Mouse (Mus musculus): ENCODE measurements around the gene Lrrc31.

DNA sequence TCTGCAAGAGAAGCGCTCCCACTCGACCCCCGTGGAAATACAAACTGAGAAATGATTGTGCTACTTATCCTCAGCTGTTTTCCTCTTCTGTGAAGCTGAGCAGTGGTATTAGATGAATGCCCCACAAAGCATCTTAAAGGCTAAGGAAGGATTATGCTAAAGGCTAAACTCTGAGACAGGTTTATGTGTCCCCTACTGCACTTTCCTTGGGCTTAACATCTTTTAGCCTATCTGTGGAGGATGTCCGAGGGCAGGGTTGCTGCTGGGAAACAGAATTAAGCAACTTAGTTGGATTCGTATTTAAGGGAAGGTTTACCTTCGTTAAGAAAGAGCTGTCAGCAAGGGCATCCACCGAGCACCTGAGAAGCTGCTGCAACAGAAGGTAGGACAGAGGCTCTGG, 46.4 kb upstream of the Lrrc31 start, which contains the start of gene Samd7:
- no peak for TF ChIP-seq EP300 (IDR thresholded peaks at IDR 0.05; ENCODE audit: low read depth)
- no peak for TF ChIP-seq CTCF (IDR thresholded peaks at IDR 0.05; ENCODE audit: low read depth)
